In the genomic region with DNA sequence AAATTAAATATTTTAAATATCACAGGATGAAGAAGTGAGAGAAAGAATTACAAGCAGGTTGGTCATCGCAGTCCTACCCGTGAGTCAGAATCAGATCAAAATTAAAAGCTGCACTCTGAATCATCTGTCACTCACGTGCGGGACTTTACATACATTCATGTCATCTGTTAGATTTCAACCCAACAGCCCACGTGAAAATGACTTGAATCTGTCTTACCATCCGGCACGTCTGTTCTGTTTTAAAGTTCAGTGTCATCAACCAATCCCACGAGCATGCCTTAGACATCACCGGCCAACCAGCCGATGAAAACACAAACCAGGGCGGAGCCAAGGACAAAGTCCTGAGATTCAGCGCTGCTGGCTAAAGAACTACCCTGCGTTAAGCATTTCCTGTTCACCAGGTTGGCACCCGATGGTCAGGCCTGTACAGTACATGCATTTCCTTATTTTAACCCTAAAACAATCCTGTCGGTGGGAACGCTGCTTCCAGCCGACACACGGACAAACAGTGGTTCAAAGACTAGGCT, we compare ENCODE assay signal across 31 mouse cellular contexts. TPM values are rescaled to one million over a fixed set of nuclear protein-coding genes. Genes with fewer than 3 reads are reported as not detected.
DNase-seq lines count a peak whose midpoint lies in the region; ATAC-seq and TF ChIP-seq lines count a peak whose summit lies in the region.
"Had no signal": no experiment of that assay in that cellular context is flagged by ENCODE, and none has a peak within 500 bp of the region (broad histone marks: within the 10 kb centered on the region; RNA-seq: fewer than 3 reads in every experiment).

No protein-coding gene starts in this region.

- peak; percentile 24; the same call in 1 of the 2 replicates for ATAC-seq in stomach, postnatal 0 days (ENCODE audit: low FRiP score, low TSS enrichment)
- ATAC-seq in hindbrain, embryonic 11.5 days (ENCODE audit: low FRiP score): no peak
- ATAC-seq: forebrain, postnatal 0 days; hindbrain, postnatal 0 days; midbrain, embryonic 15.5 days had no signal

- no peak overlapping the region for H3K4me2 ChIP-seq in stomach, postnatal 0 days (replicated peaks; ENCODE audit: low read depth)
- no peak overlapping the region for H3K4me2 ChIP-seq in hindbrain, embryonic 11.5 days (replicated peaks; ENCODE audit: low read depth, low read length)
- H3K4me2 ChIP-seq: forebrain, embryonic 12.5 days; heart, embryonic 13.5 days; limb, embryonic 12.5 days; lung, embryonic 15.5 days; midbrain, embryonic 15.5 days; neural tube, embryonic 15.5 days had no signal

- no peak overlapping the region for H3K9ac ChIP-seq in stomach, postnatal 0 days (ENCODE audit: low read length)
- H3K9ac ChIP-seq in hindbrain, embryonic 11.5 days (ENCODE audit: low read depth, low read length): no peak overlapping the region
- H3K9ac ChIP-seq: forebrain, embryonic 12.5 days; forebrain, postnatal 0 days; heart, embryonic 13.5 days; limb, embryonic 12.5 days; lung, embryonic 15.5 days; midbrain, embryonic 15.5 days; neural tube, embryonic 15.5 days had no signal

- H3K27ac ChIP-seq in stomach, postnatal 0 days (replicated peaks): no peak overlapping the region
- no peak overlapping the region for H3K27ac ChIP-seq in hindbrain, embryonic 11.5 days (ENCODE audit: low read depth, low read length)
- H3K27ac ChIP-seq: forebrain, embryonic 12.5 days; heart, embryonic 13.5 days; hindbrain, embryonic 10.5 days; hindbrain, postnatal 0 days; kidney, postnatal 0 days; limb, embryonic 12.5 days; lung, embryonic 15.5 days; midbrain, embryonic 10.5 days; midbrain, embryonic 15.5 days; neural tube, embryonic 15.5 days had no signal

- TF ChIP-seq EP300 in stomach, postnatal 0 days (optimal IDR thresholded peaks at IDR 0.05): no peak

- 0 out of 2 replicates have a peak, but pooled peaks cover 6% of the 10 kb centered on the region for H3K27me3 ChIP-seq in stomach, postnatal 0 days (ENCODE audit: control insufficient read depth, insufficient read depth, low read length)
- peaks cover 20% of the 10 kb centered on the region for H3K27me3 ChIP-seq in hindbrain, embryonic 11.5 days (ENCODE audit: control insufficient read depth, insufficient read depth, low read length)

- H3K36me3 ChIP-seq in stomach, postnatal 0 days (ENCODE audit: control insufficient read depth, insufficient read depth, low read length): no peaks in the 10 kb centered on the region
- H3K36me3 ChIP-seq in hindbrain, embryonic 11.5 days (ENCODE audit: control insufficient read depth, insufficient read depth, low read length): no peaks in the 10 kb centered on the region
- H3K36me3 ChIP-seq: heart, embryonic 13.5 days; limb, embryonic 12.5 days; lung, embryonic 15.5 days had no signal

- intact Hi-C loops in heart, postnatal 25 days (cut with DNase I): no loop called here

- DNase-seq in kidney, adult 18-20 months: peak; percentile 71
- no peak for DNase-seq in kidney, postnatal 10 days
- peak; percentile 58 for DNase-seq in ZHBTc4 (ENCODE audit: low read depth, low spot score)
- DNase-seq in kidney, postnatal 14 days: peak; percentile 61
- peak; percentile 58 for DNase-seq in stomach, postnatal 0 days (ENCODE audit: low spot score)
- DNase-seq in heart, postnatal 25 days (ENCODE audit: low spot score): no peak
- DNase-seq in hindbrain, embryonic 11.5 days (ENCODE audit: low spot score): no peak
- DNase-seq: adrenal gland, postnatal 25 days; cerebellum, adult 2 months; cerebellum, postnatal 14 days; forebrain, postnatal 0 days; gastrocnemius, postnatal 10 days; heart, postnatal 10 days; thymus, adult 2 months; thymus, postnatal 36 days had no signal

- WGBS in stomach, postnatal 0 days: 68% methylated on average over 18 of the region's 18 CpGs
- WGBS in hindbrain, embryonic 11.5 days: 80% methylated on average over 18 of the region's 18 CpGs

- peaks cover 3% of the 10 kb centered on the region; the same call in 1 of the 2 replicates for H3K4me1 ChIP-seq in stomach, postnatal 0 days (replicated peaks; ENCODE audit: control insufficient read depth, insufficient read depth)
- H3K4me1 ChIP-seq in hindbrain, embryonic 11.5 days (replicated peaks; ENCODE audit: control insufficient read depth, insufficient read depth, low read length): peaks cover 15% of the 10 kb centered on the region

- H3K4me3 ChIP-seq in stomach, postnatal 0 days (ENCODE audit: low read depth, low read length): no peak overlapping the region
- no peak overlapping the region for H3K4me3 ChIP-seq in hindbrain, embryonic 11.5 days (ENCODE audit: low read depth, low read length)
- H3K4me3 ChIP-seq: forebrain, embryonic 12.5 days; heart, embryonic 13.5 days; hindbrain, embryonic 10.5 days; limb, embryonic 12.5 days; lung, embryonic 15.5 days; midbrain, embryonic 10.5 days; midbrain, embryonic 15.5 days; neural tube, embryonic 15.5 days had no signal

- H3K9me3 ChIP-seq in stomach, postnatal 0 days (ENCODE audit: control insufficient read depth, low read length): no peaks in the 10 kb centered on the region
- no peaks in the 10 kb centered on the region for H3K9me3 ChIP-seq in hindbrain, embryonic 11.5 days (ENCODE audit: control insufficient read depth, low read length)
- H3K9me3 ChIP-seq: forebrain, embryonic 12.5 days; heart, embryonic 13.5 days; hindbrain, embryonic 10.5 days; limb, embryonic 12.5 days; lung, embryonic 15.5 days; midbrain, embryonic 10.5 days; midbrain, embryonic 15.5 days; neural tube, embryonic 15.5 days had no signal

- TF ChIP-seq CTCF in stomach, postnatal 0 days (IDR thresholded peaks at IDR 0.05; ENCODE audit: low read depth): no peak

RNA-seq across cellular contexts. Expression of a gene that starts 28.2 kb away (rescaled TPM):
- 0.16 and 0.25 TPM in 2 replicates for polyA plus RNA-seq in stomach, postnatal 0 days (2015; fragmentation: Nextera tagmentation; extraction: Ambion mirVana)
- not detected for total RNA-seq in heart, postnatal 25 days (2021)
- 0.20 TPM in 1 of 2 replicates, not detected in the other for polyA plus RNA-seq in hindbrain, embryonic 11.5 days (2014; fragmentation: Nextera tagmentation; extraction: Ambion mirVana)
- total RNA-seq: adrenal gland, postnatal 25 days; gastrocnemius, postnatal 10 days; heart, adult 8-10 months; heart, postnatal 10 days; hindbrain, postnatal 0 days; left cerebral cortex, postnatal 25 days; liver, adult 2 months; megakaryocyte progenitor cell, adult 5-6 weeks had no signal
- polyA plus RNA-seq: cerebellum, adult 2 months; liver, adult 2 months; spleen, adult 2 months; thymus, adult 2 months had no signal

RNA-seq across cellular contexts. Expression of a gene that starts 47.6 kb away (rescaled TPM):
- polyA plus RNA-seq in stomach, postnatal 0 days (2015; fragmentation: Nextera tagmentation; extraction: Ambion mirVana): 0.49 and 0.50 TPM in 2 replicates
- under 1 TPM; 0.20 to 0.47 TPM for total RNA-seq in heart, postnatal 25 days (2021)
- 1.9 and 2.2 TPM in 2 replicates for polyA plus RNA-seq in hindbrain, embryonic 11.5 days (2014; fragmentation: Nextera tagmentation; extraction: Ambion mirVana)
- total RNA-seq: megakaryocyte progenitor cell, adult 5-6 weeks had no signal
- polyA plus RNA-seq: liver, embryonic 16.5 days had no signal

Comparison
In these comparisons a context has a peak if more than half of its experiments do, and no peak if none do; other contexts are left out.
1. DNase-seq: peak in kidney, adult 18-20 months (single experiment), ZHBTc4 (single experiment), kidney, postnatal 14 days (single experiment) and stomach, postnatal 0 days (single experiment); none in kidney, postnatal 10 days (single experiment), heart, postnatal 25 days (single experiment) and hindbrain, embryonic 11.5 days (single experiment).